Mouse (Mus musculus): Measurements from ENCODE around the gene Vax1. TPM values are rescaled to one million over a fixed set of nuclear protein-coding genes. Genes with fewer than 3 reads are reported as not detected.

Gene Vax1
- polyA plus RNA-seq, 1 experiment from 2014 or later: not detected

- Histone ChIP-seq H3K36me3 (ENCODE audit: control insufficient read depth, insufficient read depth, low read length) (no peaks in the 10 kb centered on the region), H3K27me3 (ENCODE audit: control insufficient read depth, insufficient read depth, low read length) (no peaks in the 10 kb centered on the region), H3K9me3 (ENCODE audit: control insufficient read depth, low read length) (no peaks in the 10 kb centered on the region), H3K4me2 (ENCODE audit: low read length) (no peak overlapping the region), H3K9ac (ENCODE audit: low read length) (no peak overlapping the region), H3K4me1 (ENCODE audit: control insufficient read depth in 2 of 2, insufficient read depth in 2 of 2, low read length in 2 of 2) (no peaks in the 10 kb centered on the region), H3K4me3 (ENCODE audit: control insufficient read depth in 1 of 2, insufficient read depth in 1 of 2, low read depth in 1 of 2, low read length in 2 of 2) (no peak overlapping the region), H3K27ac (replicated peaks in 1 of 2; ENCODE audit: control insufficient read depth in 1 of 2, insufficient read depth in 1 of 2, low read depth in 2 of 2, low read length in 2 of 2) (no peak overlapping the region)
- 76% methylated on average over 2 of the region's 2 CpGs for WGBS
- no peak for ATAC-seq (ENCODE audit: insufficient number of reproducible peaks, insufficient read depth, low FRiP score, low read depth)
Measured at GRCm38 (mm10) chr19:59129671-59130070, 40.2 kb downstream of the Vax1 start.

- Histone ChIP-seq H3K36me3 (ENCODE audit: control insufficient read depth, insufficient read depth, low read length) (no peaks in the 10 kb centered on the region), H3K4me2 (ENCODE audit: low read length) (no peak overlapping the region), H3K27ac (replicated peaks in 1 of 2; ENCODE audit: control insufficient read depth in 1 of 2, insufficient read depth in 1 of 2, low read depth in 2 of 2, low read length in 2 of 2) (no peak overlapping the region), H3K9ac (ENCODE audit: low read length) (no peak overlapping the region), H3K27me3 (ENCODE audit: control insufficient read depth, insufficient read depth, low read length) (no peaks in the 10 kb centered on the region), H3K4me3 (ENCODE audit: control insufficient read depth in 1 of 2, insufficient read depth in 1 of 2, low read depth in 1 of 2, low read length in 2 of 2) (no peak overlapping the region), H3K4me1 (ENCODE audit: control insufficient read depth in 2 of 2, insufficient read depth in 2 of 2, low read length in 2 of 2) (no peaks in the 10 kb centered on the region), H3K9me3 (ENCODE audit: control insufficient read depth, low read length) (no peaks in the 10 kb centered on the region)
- no peak for ATAC-seq (ENCODE audit: insufficient number of reproducible peaks, insufficient read depth, low FRiP score, low read depth)
- 68% methylated on average over 8 of the region's 8 CpGs for WGBS
Measured at GRCm38 (mm10) chr19:59128531-59129204, 41.2 kb downstream of the Vax1 start.

- Histone ChIP-seq H3K9ac (ENCODE audit: low read length) (no peak overlapping the region), H3K4me2 (ENCODE audit: low read length) (no peak overlapping the region), H3K4me1 (ENCODE audit: control insufficient read depth in 2 of 2, insufficient read depth in 2 of 2, low read length in 2 of 2) (no peaks in the 10 kb centered on the region), H3K9me3 (ENCODE audit: control insufficient read depth, low read length) (no peaks in the 10 kb centered on the region), H3K27me3 (ENCODE audit: control insufficient read depth, insufficient read depth, low read length) (no peaks in the 10 kb centered on the region), H3K4me3 (ENCODE audit: control insufficient read depth in 1 of 2, insufficient read depth in 1 of 2, low read depth in 1 of 2, low read length in 2 of 2) (no peak overlapping the region), H3K27ac (replicated peaks in 1 of 2; ENCODE audit: control insufficient read depth in 1 of 2, insufficient read depth in 1 of 2, low read depth in 2 of 2, low read length in 2 of 2) (no peak overlapping the region), H3K36me3 (ENCODE audit: control insufficient read depth, insufficient read depth, low read length) (no peaks in the 10 kb centered on the region)
- WGBS: 76% methylated on average over 3 of the region's 3 CpGs
- no peak for ATAC-seq (ENCODE audit: insufficient number of reproducible peaks, insufficient read depth, low FRiP score, low read depth)
Measured at GRCm38 (mm10) chr19:59127424-59127823, 42.4 kb downstream of the Vax1 start.

Other genes starting within 250 kb of the Vax1 start
- gene Eno4, start 226.6 kb downstream of the Vax1 start, polyA plus RNA-seq (2014; fragmentation: Nextera tagmentation; extraction: Ambion mirVana): 0.30 and 0.46 TPM in 2 replicates
- 8.3 and 8.4 TPM in 2 replicates for gene Hspa12a, start 226.4 kb downstream of the Vax1 start, polyA plus RNA-seq (2014; fragmentation: Nextera tagmentation; extraction: Ambion mirVana)
- gene Shtn1, start 94.0 kb downstream of the Vax1 start, polyA plus RNA-seq (2014; fragmentation: Nextera tagmentation; extraction: Ambion mirVana): 0.86 and 1.0 TPM in 2 replicates
- gene Kcnk18, start 49.2 kb upstream of the Vax1 start, polyA plus RNA-seq (2014; fragmentation: Nextera tagmentation; extraction: Ambion mirVana): not detected in 2 replicates
- gene Slc18a2, start 90.8 kb upstream of the Vax1 start, polyA plus RNA-seq (2014; fragmentation: Nextera tagmentation; extraction: Ambion mirVana): 12.0 and 13.2 TPM in 2 replicates
- gene Rps12-ps3, start 152.2 kb upstream of the Vax1 start, polyA plus RNA-seq (2014; fragmentation: Nextera tagmentation; extraction: Ambion mirVana): 8.7 and 25.4 TPM in 2 replicates
- 11.7 and 12.6 TPM in 2 replicates for gene Pdzd8, start 175.7 kb upstream of the Vax1 start, polyA plus RNA-seq (2014; fragmentation: Nextera tagmentation; extraction: Ambion mirVana)